13 mouse cellular contexts compared by ENCODE assay signal in genomic region chr1:82261053-82261618, GRCm38 (mm10). TPM values are rescaled to one million over a fixed set of nuclear protein-coding genes. Genes with fewer than 3 reads are reported as not detected.
DNase-seq lines count a peak whose midpoint lies in the region; ATAC-seq and TF ChIP-seq lines count a peak whose summit lies in the region.
"Had no signal": no experiment of that assay in that cellular context is flagged by ENCODE, and none has a peak within 500 bp of the region (broad histone marks: within the 10 kb centered on the region; RNA-seq: fewer than 3 reads in every experiment).

No protein-coding gene starts in this region.

- H3K36me3 ChIP-seq in intestine, postnatal 0 days (ENCODE audit: control insufficient read depth, insufficient read depth): no peaks in the 10 kb centered on the region
- H3K36me3 ChIP-seq: stomach, embryonic 15.5 days had no signal

- 73% methylated on average over 9 of the region's 9 CpGs for WGBS in intestine, postnatal 0 days

- H3K27me3 ChIP-seq in intestine, postnatal 0 days (replicated peaks; ENCODE audit: control insufficient read depth, insufficient read depth, low read length): no peaks in the 10 kb centered on the region
- H3K27me3 ChIP-seq: stomach, embryonic 15.5 days had no signal

- ATAC-seq in intestine, postnatal 0 days: no peak

- intact Hi-C loops in left cerebral cortex, postnatal 25 days (cut with DNase I): no loop called here
- intact Hi-C loops in left cerebral cortex, postnatal 36 days (cut with DNase I): no loop called here

- H3K4me3 ChIP-seq in intestine, postnatal 0 days (ENCODE audit: low read depth, low read length): no peak overlapping the region
- H3K4me3 ChIP-seq: myocyte; stomach, embryonic 15.5 days had no signal

- no peak overlapping the region for H3K27ac ChIP-seq in intestine, postnatal 0 days (ENCODE audit: low read depth, low read length)
- H3K27ac ChIP-seq: stomach, embryonic 15.5 days had no signal

- H3K4me1 ChIP-seq in intestine, postnatal 0 days (replicated peaks; ENCODE audit: control insufficient read depth, insufficient read depth, low read length): no peaks in the 10 kb centered on the region
- H3K4me1 ChIP-seq: stomach, embryonic 15.5 days had no signal

- no peak overlapping the region for H3K4me2 ChIP-seq in intestine, postnatal 0 days (replicated peaks; ENCODE audit: low read depth)
- H3K4me2 ChIP-seq: stomach, embryonic 15.5 days had no signal

- peak; percentile 42 to 45 for DNase-seq in left cerebral cortex, postnatal 25 days (ENCODE audit: low spot score in 2 of 2)
- no peak for DNase-seq in left cerebral cortex, postnatal 36 days (ENCODE audit: low spot score in 2 of 2)
- peak; percentile 44 to 47 for DNase-seq in cerebellum, postnatal 36 days
- peak; percentile 73 to 90 for DNase-seq in layer of hippocampus, adult 18-20 months (ENCODE audit: low spot score in 2 of 2)
- peak; percentile 83 for DNase-seq in retina, postnatal 1 day
- DNase-seq in lung, postnatal 25 days (ENCODE audit: low spot score): no peak
- DNase-seq in spleen, adult 18-20 months: no peak
- DNase-seq: adrenal gland, adult 8-10 months had no signal

- H3K9ac ChIP-seq in intestine, postnatal 0 days (ENCODE audit: low read depth, low read length): no peak overlapping the region
- H3K9ac ChIP-seq: stomach, embryonic 15.5 days had no signal

- no peaks in the 10 kb centered on the region for H3K9me3 ChIP-seq in intestine, postnatal 0 days (ENCODE audit: control insufficient read depth)
- H3K9me3 ChIP-seq: stomach, embryonic 15.5 days had no signal

- no peak for TF ChIP-seq CTCF in intestine, postnatal 0 days (IDR thresholded peaks at IDR 0.05; ENCODE audit: low read depth)

RNA-seq across cellular contexts. Expression of gene Gm9747, which starts 28.2 kb away (rescaled TPM):
- not detected for total RNA-seq in left cerebral cortex, postnatal 25 days (2021)
- total RNA-seq in left cerebral cortex, postnatal 36 days (2021): not detected
- not detected for total RNA-seq in layer of hippocampus, adult 18-20 months (2021)
- 3.6 and 3.8 TPM in 2 replicates for polyA plus RNA-seq in intestine, postnatal 0 days (2015; fragmentation: Nextera tagmentation; extraction: Ambion mirVana)
- total RNA-seq: adrenal gland, adult 8-10 months; hematopoietic stem cell, adult 5-6 weeks; liver, adult 2 months had no signal

RNA-seq across cellular contexts. Expression of gene Irs1, which starts 30.1 kb away (rescaled TPM):
- total RNA-seq in left cerebral cortex, postnatal 25 days (2021): 10 to 100 TPM; 17.3 to 17.4 TPM
- 10 to 100 TPM; 16.1 to 16.3 TPM for total RNA-seq in left cerebral cortex, postnatal 36 days (2021)
- 10 to 100 TPM; 17.5 to 17.9 TPM for total RNA-seq in layer of hippocampus, adult 18-20 months (2021)
- polyA plus RNA-seq in intestine, postnatal 0 days (2015; fragmentation: Nextera tagmentation; extraction: Ambion mirVana): 0.70 and 0.95 TPM in 2 replicates

RNA-seq across cellular contexts. Expression of gene Rhbdd1, which starts 55.1 kb away (rescaled TPM):
- total RNA-seq in left cerebral cortex, postnatal 25 days (2021): 1 to 10 TPM; 6.3 to 7.1 TPM
- total RNA-seq in left cerebral cortex, postnatal 36 days (2021): 1 to 10 TPM; 6.6 to 7.7 TPM
- total RNA-seq in layer of hippocampus, adult 18-20 months (2021): 1 to 10 TPM; 8.2 to 8.3 TPM
- 7.4 and 7.5 TPM in 2 replicates for polyA plus RNA-seq in intestine, postnatal 0 days (2015; fragmentation: Nextera tagmentation; extraction: Ambion mirVana)

Comparison
In these comparisons a context has a peak if more than half of its experiments do, and no peak if none do; other contexts are left out.
1. DNase-seq: peak in left cerebral cortex, postnatal 25 days (2 of 2), cerebellum, postnatal 36 days (2 of 2), layer of hippocampus, adult 18-20 months (2 of 2) and retina, postnatal 1 day (single experiment); none in left cerebral cortex, postnatal 36 days (0 of 2), lung, postnatal 25 days (single experiment) and spleen, adult 18-20 months (0 of 2).